Mouse (Mus musculus) embryonic fibroblast, embryonic 13.5 days (primary cell): ENCODE measurements around the gene Gm20388.

Source experiments
- CTCF ChIP-seq: IDR thresholded peaks from 2 replicates; pipeline ENCODE4 v1.5.1; 2011; ENCODE audit warnings: mild to moderate bottlenecking, control low read depth, low read length, moderate library complexity, borderline replicate concordance; ENCODE audit not compliant: insufficient read depth
- POLR2A ChIP-seq: IDR thresholded peaks from 2 replicates; pipeline ENCODE4 v1.6.1; 2011; ENCODE audit warnings: low read depth, mild to moderate bottlenecking, control low read depth, low read length, moderate library complexity

DNA sequence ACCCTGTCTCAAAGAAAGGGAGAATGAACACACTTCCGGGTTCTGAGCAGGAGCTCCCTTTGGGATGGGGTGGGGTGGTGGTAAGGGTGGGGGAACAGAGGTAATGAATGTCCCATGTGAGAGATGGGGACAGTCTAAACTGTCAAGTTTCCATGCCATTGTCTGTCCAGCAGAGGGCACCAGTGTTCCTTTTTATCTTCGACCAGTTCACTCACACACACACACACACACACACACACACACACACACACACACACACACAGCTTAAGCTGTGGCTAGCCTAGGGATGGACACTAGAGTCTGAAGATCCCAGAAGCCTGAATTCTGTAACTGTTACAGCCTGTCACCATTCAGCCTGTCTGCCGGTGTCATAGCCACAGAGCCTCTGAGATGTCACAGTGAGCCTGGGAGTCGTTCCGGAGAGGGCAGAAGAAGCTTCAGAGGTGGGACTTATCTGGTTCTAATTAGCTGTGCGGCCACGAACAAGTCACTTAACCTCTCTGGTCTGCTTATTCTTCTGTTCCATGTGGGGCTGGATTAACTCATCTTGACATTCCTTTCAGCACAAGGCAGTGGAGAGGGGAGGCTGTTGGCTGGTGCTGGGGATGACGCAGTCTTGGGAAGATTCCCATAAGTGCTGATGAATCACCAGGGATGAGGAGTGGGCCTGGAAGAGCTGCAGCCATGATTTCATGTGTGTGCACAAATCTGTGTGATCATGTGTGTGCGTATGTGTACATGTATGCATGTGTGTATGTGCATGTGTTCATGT is 910.9 kb downstream of the Gm20388 start:
- no peak for TF ChIP-seq POLR2A
- 0 out of 2 replicates have a peak, but pooled peaks have one; percentile 30 for TF ChIP-seq CTCF
